Mouse (Mus musculus) urinary bladder, postnatal 4 days (tissue): Measurements from ENCODE around the gene Aym1.
"Not testable (repeated sequence)": the region's sequence is repeated elsewhere in the genome, so short reads cannot be mapped to it uniquely, and the experiment has no call there.

ENCODE experiments used
- DNase-seq, 2 experiments: peaks; one replicate each; pipeline ENCODE4 v3.0.0; 2021 to 2022; ENCODE audit warnings: low spot score in 2 of 2

Aym1 gene

DNA sequence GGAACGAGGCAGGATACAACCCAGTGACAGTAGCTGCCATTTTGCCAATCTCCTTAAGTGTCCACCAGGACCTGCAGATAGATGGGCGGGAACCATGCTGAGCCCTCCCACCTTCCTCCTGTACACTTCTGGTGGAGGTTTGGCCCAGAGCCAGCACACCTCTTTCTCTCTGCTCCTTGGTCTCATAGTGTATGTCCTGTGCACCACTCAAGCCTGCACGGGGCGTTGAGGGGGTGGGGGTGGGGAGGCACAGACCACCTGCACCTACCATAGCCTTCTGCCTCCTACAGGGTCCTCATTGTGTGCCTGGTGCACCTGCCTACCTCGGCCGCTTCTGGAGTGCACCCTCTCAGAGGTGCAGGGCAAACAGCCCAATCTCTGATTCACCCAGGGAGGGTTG lies 4.5 kb upstream of the Aym1 start:
- DNase-seq = no peak

- no peak for DNase-seq
These were observed 2.8 kb upstream of the Aym1 start for GRCm38 (mm10) chr5:113354311-113354710.

- no peak for DNase-seq
These were observed 562 bp downstream of the Aym1 start for GRCm38 (mm10) chr5:113357656-113358055.

GRCm38 (mm10) chr5:113358833-113359232 lies 1.7 kb downstream of the Aym1 start:
- no peak for DNase-seq

GRCm38 (mm10) chr5:113361283-113361682 lies 4.2 kb downstream of the Aym1 start:
- DNase-seq = no peak

DNA sequence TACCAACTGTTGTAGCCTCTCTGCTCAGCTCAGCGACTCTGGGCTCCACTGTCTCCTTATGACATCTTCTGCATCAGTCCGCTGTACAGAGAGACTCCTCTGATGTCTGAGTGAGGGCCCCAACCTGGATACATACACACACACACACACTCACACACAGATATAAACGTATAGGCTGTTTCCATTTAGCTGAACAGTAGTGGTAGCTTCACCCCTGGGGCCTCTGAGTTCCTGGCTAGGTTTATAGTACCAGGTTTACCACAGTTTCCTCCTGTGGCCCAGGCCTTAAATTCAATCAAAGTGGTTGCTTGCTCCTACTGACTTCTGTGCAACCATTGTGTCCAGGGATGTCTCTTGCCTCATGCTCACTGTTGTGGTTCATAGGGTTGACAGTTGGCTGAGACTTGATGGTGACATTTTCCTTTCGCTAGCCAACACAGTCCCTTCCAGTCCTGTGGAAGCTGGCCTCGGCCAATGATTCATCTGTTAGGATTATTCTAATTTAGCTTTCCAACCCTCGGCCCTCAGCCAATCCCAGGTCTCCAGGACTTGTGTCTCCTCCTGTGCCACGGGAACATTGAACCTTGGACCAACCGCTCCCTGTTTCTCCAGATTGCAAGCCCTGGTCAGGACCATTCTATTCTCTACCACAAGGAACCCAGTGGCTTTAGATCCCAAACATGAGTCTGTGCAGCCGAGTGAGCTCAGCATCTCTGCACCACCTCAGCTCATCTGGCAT lies 5.3 kb downstream of the Aym1 start:
- no peak for DNase-seq

GRCm38 (mm10) chr5:113363177-113363576 lies 6.1 kb downstream of the Aym1 start:
- DNase-seq = no peak

GRCm38 (mm10) chr5:113365921-113366320 lies 8.8 kb downstream of the Aym1 start:
- peak; percentile 59 to 79 for DNase-seq

DNA sequence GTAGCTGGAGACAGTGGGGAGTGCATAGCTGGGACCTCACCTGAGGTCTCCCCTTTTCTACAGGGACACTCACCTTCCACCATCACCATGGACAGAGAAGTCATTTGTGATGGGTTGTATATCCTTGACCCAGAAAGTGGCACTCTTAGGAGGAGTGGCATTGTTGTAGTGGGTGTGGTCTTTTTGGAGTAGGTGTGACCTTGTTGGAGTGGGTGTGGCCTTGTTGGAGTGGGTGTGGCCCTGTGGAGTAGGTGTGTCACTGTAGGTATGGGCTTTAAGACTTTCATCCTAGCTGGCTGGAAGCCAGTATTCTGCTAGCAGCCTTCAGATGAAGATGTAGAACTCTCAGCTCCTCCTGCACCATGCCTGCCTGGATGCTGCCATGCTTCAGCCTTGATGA lies 10.6 kb downstream of the Aym1 start:
- not testable (repeated sequence) for DNase-seq

DNA sequence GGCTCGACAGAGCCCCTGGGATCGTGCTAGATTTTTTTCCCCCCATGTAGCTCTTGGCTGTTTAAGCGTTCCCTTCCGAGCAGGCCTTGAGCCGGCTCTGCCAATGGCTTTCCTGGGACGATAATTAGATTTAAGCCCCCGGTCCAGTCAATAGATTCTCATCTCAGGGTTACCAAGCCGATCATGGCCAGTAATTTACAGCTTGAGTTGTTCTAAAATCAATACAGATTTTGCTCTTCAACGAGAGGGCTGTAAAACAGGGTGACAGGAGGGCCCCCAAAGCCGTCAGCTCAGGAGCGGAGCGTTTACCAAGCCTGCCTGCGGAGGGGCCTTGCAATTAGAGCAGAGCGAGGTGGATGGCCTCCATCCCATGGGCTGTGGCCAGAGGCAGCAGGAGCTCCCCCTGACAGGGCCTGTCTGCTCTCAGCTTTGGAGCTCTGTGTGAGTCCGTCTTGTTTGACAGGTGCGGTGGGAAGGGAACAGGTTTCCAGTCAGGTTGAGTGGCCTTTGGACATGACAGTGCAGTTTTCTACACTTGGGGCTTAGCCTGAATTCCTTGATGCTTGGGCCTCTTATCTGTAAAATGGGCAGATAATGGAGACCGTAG lies 12.3 kb downstream of the Aym1 start:
- no peak for DNase-seq

DNA sequence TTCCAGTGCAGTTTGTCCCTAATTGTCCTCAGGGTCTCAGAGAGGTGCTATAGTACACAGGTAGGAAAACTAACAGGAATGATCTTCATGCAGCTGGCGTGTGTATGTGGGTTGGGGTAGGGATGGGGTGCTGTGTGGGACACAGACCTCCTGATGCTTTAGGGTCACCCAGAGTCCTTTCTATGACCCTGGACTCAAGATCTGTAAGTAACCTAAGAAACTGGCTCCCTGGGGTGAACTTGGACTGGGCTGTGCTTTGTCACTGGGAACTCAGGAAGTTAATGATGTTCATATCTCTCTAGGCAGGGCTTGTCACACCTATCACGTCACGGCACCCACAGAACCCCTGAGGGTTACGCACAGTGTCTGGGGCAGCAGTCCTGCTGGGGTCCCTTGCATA lies 15.4 kb downstream of the Aym1 start:
- no peak for DNase-seq

DNA sequence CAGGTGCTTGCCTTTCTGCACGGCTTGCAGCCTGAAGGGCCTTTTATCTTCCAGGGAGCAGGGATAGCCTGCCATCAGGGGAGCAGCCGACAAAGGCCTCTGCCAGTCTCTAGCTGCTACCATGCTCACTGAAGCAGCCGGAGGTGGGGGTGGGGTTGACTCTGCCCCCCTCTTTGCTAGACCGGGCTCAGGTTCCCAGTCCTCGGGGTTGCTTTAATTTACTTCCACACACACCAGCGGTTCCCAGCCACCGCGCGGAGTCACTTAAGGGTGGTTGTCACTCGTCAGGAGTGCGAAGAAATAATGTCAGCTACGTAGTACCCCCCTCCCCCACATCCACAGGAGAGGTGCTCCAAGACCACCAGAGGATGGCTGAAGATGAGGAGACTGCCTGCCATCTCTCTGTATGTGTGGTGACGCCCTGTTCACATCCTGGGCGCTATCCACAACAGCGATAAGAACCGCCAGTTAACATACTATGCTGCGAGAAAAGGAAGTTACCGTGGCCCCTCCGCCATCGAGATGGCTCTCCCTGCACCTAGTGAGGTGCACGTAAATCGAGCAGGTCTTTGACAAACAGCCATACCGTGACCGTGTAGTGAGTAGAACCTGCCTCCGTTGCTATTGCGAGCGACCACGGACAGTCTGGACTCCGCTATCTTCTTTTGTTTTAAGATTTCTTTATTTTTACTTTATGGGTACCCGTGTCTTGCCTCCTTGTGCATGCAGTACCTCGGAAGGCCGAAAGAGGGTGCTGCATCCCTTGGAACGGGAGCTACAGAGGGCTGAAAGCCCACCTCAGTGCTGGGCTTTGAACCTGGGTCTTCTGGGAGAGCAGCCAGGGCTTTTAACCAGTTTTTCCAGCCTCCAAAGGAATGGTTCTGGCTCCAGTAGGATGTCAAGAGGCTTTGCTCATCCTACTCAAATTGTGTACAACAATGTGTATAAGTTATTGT lies 16.2 kb downstream of the Aym1 start:
- peak; percentile 33 to 81 for DNase-seq

DNA sequence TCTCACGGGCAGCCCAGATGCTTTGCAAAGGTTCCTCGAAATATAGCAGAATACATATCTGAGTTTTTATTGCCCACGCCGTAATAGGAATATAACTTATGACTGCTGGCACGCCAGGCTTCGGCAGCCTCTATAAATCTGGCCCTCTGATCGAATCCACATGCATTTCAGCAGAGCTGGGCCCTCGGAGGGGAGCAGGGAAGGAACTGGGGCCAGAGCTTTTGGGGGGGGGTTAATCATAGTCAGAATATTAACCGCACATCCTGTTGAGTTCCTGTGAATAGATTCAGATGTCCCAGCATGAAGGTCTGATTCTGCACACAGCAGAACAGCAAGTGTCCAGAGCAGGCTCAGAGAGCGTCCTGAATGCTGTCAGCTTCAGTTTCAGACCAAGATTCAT lies 17.2 kb downstream of the Aym1 start:
- no peak for DNase-seq

- DNase-seq = peak in 1 of 2 experiments; percentile 82
These were observed 18.7 kb downstream of the Aym1 start for GRCm38 (mm10) chr5:113375783-113376182.

GRCm38 (mm10) chr5:113376292-113376691 lies 19.2 kb downstream of the Aym1 start:
- no peak for DNase-seq

DNA sequence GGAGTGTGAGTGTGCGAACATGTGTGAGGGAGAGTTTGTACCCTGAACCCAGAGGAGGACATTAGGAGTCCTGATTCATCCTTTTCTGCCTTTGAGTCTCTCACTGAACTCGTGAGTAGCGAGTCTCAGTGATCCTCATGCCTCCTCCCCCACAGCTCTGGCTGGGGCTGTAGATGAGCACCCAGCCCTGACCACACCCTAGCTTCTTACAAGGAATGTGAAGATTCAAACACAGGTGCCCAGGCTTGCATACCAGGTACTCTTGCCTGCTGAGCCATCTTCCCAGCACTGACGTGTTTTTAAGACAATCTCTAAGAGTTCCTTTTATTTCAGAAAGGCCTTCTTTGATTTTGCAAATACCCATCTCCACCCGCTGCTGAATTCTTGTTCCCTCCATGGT lies 22.3 kb downstream of the Aym1 start:
- DNase-seq = no peak

- DNase-seq = no peak
These were observed 23.5 kb downstream of the Aym1 start for GRCm38 (mm10) chr5:113380553-113380952.

DNA sequence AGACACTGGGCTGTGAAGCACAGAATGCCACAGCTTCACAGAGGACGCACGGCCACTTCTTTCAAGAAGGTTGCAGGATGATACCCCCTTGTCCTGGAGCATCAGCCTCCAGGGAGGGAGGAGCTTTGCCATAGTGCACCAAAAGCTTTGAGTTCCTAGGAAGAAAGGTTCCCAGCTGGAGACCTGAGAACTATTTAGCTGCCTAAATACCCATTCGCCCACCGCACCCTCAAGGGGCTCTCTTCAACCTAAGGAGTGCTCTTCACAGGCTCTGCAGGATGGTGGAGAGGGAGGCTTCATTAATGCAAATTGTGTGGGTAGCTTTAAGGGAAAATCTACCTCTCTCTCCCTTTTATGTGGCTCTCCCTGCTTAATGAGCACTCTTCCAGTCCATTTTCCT lies 25.5 kb downstream of the Aym1 start:
- DNase-seq = no peak

DNA sequence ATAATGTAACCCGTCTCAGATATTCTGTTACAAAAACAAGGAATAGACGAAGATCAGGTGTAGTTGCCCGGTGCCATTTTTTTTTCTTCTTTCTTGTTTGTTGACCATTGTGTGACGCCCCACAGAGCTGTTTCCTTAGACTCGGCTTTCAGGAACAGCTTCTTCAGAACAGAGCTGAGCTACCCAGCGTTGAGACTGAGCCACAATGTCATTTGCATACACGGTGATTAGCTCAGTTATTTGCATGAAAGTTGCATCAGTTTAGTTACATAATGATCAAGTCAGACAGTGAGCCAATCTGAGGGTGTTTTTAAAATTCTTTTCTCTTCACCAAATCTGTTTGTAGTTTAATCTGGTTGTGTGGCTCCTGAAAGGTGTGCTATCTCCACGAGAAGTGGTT lies 36.7 kb downstream of the Aym1 start:
- DNase-seq = no peak

DNA sequence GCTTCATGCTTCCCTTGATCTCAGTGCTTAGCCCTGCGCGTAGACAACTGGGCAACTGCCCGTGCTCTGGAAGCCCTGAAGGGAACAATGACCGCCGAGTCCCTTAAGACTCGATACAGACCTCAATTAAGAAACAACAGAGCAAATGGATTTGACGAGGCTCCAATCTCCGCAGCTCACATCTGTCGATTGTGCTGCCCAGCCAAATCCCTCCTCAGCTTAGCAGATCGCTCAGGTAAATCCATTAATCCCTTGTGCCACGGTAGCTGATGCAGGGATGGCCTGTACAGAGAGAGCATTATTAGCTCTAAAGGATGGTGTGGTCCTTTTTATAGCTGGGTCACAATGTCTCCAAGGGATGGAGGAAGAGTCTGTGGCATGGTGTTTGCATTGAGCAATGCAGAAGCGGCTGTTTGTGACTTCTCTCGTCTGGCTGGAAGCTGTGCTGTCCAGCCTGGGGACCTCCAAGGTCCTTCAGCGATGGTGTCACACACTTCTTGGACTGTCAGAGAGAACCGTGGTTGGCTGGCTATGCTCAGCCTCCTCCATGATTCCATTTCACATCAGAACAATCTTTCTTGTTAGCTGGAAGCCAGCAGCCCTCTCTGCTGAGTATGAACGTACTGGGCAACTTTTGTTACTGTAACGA lies 39.3 kb downstream of the Aym1 start:
- no peak for DNase-seq

DNA sequence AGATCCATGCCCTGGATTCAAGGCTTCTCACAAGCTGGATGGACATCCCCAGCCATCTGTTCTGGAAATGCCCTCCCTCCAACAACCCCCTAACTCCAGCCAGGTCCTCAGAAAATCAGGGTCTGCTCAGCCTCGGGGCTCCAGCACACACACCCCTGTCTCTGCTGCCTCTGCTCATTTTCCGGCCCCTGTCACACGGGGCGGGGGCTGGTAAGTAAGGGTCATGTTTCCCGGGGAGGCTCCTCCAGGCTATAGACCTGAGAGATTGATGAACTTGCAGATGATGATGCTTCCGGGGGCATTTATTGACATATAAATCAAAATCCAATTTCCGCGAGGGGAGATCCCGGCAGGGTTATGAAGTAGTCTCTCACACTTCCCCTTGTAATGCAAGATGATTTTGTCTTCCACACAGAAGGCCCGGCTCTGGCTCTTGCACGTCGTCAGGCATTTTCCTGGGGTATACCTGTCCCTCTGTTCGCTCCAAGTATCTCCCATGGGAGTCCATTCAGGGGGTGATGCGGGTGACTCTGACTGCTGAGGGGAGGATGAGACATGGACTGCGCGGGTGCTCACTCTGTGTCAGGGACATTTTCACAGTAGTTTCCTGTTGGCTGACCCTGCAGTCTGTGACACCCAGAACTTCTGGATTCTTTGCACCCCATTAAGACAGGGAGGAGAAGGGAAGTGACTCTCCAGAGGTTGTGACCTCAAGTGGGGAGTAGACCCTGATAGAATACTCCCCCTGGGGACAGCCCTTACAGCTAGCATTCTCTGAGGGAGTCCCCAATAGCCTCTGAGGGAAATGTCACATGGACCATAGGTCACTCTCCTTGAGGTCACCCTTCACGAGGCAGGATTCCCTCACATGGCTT lies 40.6 kb downstream of the Aym1 start:
- no peak for DNase-seq
